Mouse (Mus musculus) thymus, postnatal 4 days (tissue): Measurements from ENCODE around the gene Amn1.
"Not testable (repeated sequence)": the region's sequence is repeated elsewhere in the genome, so short reads cannot be mapped to it uniquely, and the experiment has no call there.

Source experiments
- DNase-seq: peaks from one replicate; pipeline ENCODE4 v3.0.0; 2021

Amn1 gene

DNA sequence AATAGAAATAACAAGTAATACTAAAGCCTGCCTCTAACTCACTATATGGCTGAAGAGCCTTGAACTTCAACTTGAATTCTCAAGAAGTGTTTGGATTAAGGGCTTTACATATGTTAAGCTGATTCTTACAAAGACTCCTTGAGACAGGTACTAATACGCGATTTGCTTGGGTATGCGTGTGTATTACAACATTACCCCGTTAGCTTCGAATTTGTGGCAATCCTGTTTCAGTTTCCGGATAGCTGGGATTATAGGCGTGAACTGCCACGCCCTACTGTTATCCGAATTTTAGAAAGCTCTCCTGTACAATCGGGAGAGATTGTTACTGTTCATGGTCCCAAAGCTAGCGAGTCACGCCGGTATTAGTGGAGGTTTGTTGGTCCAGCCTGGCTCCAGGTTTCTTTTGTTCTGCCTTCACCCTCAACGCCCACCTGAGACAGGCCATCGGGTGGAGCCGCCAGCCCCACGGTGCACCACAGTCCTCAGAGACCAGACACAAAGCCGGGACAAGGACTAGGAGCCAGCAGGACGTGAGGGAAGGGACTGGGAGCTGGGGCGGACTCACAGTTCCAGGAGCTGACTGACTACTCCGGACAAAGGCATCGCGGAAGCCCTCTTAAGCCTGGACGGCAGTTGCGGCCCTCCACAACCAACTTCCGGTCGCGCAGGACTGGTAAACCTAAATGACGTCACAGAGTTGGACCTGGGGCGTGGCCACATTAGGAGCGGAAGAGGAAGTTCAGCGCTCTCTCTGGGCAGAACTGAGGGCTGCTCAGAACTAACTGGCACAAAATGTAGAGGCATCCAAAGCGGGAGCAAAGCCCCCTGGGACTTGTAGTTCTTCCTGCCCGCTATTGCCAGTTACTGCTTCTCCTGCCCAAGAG lies at the start of gene Amn1:
TSS of gene Amn1 (minus strand) at position 672 of the 884 bp plus-strand sequence.
- DNase-seq = peak; percentile 95

GRCm38 (mm10) chr6:149236807-149237206 lies 48.3 kb upstream of the Amn1 start:
- no peak for DNase-seq

DNA sequence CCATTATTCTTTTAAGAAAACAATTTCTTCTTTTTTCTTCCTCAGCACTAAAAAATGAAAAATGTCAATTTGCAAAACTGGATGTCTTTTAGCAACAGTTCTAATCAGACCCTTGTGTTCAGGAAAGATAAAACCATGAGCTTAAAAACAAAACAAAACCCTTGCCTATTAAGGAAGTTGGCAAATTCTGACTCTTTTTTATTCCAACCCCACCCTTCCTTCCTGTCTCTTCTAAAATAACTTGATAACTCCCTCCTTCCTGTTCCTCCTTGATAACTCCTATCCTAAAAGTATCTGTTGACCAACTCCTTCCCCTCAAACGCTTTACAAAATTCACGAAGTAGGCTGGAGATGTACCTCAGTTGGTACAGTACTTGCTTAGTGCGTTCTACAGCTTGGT lies 45.4 kb upstream of the Amn1 start:
- no peak for DNase-seq

GRCm38 (mm10) chr6:149224751-149225150 lies 36.2 kb upstream of the Amn1 start:
- DNase-seq = no peak

DNA sequence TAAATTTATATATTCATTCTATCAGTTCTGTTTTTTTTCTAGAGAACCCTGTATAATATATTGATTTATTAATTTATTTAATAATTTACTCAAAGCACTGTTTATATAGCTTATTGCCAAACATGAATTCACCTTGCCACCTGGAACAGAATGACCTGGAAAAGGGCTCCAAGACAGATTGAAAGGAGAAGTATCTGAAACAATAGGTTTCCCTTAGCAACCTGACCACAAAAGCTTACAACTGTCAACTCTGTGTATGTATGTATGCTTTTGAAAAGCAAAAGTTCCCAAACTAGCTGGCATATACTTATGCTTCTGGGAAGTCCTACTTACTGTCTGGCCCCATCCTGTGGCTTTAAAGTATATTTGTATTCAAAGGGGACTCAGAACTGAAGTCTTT lies 32.8 kb upstream of the Amn1 start:
- no peak for DNase-seq

DNA sequence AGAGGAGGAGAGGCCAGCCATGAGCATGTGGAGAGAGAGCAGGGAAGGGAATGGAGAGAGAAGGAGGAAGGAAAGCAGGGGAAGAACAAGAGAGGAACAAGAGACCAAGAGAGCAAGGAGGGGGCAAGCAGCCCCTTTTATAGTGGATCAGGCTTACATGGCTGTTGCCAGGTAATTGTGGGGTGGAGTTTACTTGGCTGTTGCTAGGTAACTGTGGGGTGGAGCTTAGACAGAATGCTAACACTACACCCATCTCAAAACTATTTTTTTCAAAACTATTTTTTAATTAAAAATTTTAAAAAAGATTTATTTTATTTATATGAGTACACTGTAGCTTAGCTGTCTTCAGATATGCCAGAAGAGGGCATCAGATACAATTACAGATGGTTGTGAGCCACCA lies 10.1 kb upstream of the Amn1 start:
- DNase-seq = no peak

- no peak for DNase-seq
These were observed 8.6 kb upstream of the Amn1 start for GRCm38 (mm10) chr6:149197116-149197515.

GRCm38 (mm10) chr6:149193276-149193905 lies 4.9 kb upstream of the Amn1 start:
- no peak for DNase-seq

- not testable (repeated sequence) for DNase-seq
These were observed 3.4 kb upstream of the Amn1 start for GRCm38 (mm10) chr6:149191951-149192350.

DNA sequence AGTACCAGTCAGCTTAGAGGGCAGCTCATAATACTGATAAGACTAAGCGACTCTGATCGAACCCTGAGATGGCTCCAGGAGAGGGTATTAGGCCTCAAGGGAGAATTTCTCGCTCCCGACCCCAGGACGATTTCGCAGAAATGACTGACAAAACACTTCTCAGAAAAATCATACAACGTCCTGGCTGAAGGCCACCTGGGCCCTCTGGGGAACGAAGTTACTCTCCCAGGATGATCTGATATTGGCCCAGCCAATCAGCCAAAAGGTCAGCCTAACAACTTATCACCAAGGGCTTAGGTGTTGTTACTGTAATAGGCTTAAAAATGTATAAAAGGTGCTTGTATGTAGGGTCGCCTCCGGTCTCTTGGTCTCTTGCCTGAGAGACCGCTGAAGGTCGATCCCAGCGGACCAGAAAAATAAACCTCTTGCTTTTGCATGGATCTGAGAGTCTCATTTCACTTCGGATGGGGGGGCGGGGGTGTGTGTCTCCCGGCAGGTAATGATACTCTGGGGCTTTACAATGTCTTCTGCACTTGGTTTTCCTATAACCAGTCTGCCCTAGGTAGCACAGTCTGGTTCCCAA lies 919 bp upstream of the Amn1 start:
- no peak for DNase-seq

DNA sequence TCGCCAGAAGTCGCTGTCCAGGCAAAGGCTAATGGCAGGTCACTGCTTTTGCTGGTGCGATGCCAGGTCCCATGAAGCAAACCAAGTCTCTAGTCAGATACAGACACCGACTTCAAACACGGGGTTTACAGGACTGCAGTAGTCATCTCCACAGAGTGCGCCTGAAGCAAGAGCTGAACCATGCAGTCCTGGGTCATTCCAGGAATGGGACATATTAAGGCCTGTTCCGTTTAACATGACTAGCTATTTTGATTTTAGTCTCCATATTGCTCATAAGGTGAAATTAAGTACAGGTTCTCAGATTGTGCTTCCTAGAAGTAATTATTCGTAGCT lies 379 bp upstream of the Amn1 start:
- no peak for DNase-seq

GRCm38 (mm10) chr6:149187371-149187770 lies 1.1 kb downstream of the Amn1 start:
- DNase-seq = no peak

DNA sequence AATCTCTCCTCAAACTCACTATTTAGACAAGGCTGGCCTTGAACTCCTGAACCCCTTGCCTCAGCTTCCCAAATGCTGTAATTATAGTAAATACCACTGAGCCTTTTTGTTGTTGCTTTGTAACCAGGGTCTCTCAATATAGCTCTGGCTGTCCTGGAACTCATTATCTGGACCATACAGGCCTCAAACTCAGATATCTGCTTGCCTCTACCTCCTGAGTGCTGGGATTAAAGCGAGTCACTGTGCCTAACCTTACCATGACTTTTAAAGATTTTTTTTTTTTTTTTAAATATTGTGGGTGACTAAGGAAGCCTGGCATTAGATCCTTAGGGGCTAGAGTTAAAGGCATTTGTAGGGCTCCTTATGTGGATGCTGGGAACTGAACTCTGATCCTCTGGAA lies 4.5 kb downstream of the Amn1 start:
- DNase-seq = no peak

- no peak for DNase-seq
These were observed 9.4 kb downstream of the Amn1 start for GRCm38 (mm10) chr6:149179064-149179463.

- no peak for DNase-seq
These were observed 13.5 kb downstream of the Amn1 start for GRCm38 (mm10) chr6:149174932-149175570.

DNA sequence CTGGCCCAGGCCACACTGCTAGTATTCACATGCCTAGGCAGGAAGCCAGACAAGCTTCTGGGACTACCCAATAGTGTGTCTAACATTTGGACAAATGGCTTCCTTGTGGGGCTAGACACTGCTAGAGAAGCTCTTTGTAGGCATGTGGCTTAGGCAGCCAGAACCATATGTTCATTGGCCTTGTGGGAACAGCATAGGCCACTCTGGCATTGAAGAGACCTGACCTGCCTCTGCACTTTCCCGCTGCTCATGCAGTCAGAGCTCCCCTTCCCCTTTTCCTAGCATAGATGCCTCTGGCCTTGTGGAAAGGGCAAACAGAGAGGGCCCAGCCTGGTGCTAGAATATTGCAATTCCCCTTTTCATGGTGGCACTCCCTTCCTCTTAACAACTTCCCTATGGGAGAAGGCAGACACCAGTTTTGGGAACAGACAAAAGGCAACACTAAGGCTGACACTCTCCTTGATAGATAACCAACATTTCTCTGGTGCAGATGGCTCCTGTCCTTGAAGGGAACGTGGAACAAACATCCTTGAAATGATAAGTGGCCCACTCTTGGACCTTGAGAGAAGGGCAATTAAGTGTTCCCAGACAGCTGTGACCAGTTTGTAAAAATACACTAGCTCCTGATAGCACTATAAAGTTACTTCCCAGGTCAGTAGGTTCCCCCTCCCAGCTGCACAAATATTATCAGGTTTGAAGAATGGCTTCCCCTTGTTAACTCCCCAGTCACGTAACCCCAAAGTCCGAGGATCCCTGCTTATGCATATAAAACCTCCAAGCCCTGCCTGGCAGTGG lies 14.5 kb downstream of the Amn1 start:
- no peak for DNase-seq

DNA sequence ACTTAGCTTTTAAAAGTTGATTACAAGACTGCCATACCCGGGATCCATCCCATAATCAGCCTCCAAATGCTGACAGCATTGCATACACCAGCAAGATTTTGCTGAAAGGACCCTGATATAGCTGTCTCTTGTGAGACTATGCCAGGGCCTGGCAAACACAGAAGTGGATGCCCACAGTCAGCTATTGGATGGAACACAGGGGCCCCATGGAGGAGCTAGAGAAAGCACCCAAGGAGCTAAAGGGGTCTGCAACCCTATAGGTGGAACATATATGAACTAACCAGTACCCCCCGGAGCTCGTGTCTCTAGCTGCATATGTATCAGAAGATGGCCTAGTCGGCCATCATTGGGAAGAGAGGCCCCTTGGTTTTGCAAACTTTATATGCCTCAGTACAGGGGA lies 18.5 kb downstream of the Amn1 start:
- not testable (repeated sequence) for DNase-seq

- no peak for DNase-seq
These were observed 20.1 kb downstream of the Amn1 start for GRCm38 (mm10) chr6:149168436-149168835.

- no peak for DNase-seq
These were observed 20.8 kb downstream of the Amn1 start for GRCm38 (mm10) chr6:149167672-149168071.

- not testable (repeated sequence) for DNase-seq
These were observed 21.5 kb downstream of the Amn1 start for GRCm38 (mm10) chr6:149167038-149167437.

- no peak for DNase-seq
These were observed 33.3 kb downstream of the Amn1 start for GRCm38 (mm10) chr6:149155031-149155841.
